Mouse (Mus musculus) testis, adult 2 months (tissue): ENCODE results near the gene Ogdh.

ENCODE experiments used
- CTCF ChIP-seq: fragments of 200-500 bp; IDR thresholded peaks from 2 replicates; pipeline ENCODE4 v1.5.1; 2012; ENCODE audit warnings: low read depth, mild to moderate bottlenecking, inconsistent platforms, low read length, moderate library complexity; ENCODE audit not compliant: control insufficient read depth, insufficient read depth, insufficient replicate concordance
- POLR2A ChIP-seq: fragments of 200-500 bp; IDR thresholded peaks from 2 replicates; pipeline ENCODE4 v1.6.1; 2012; ENCODE audit warnings: low read depth, mild to moderate bottlenecking, inconsistent platforms, low read length, moderate library complexity; ENCODE audit not compliant: control insufficient read depth

DNA sequence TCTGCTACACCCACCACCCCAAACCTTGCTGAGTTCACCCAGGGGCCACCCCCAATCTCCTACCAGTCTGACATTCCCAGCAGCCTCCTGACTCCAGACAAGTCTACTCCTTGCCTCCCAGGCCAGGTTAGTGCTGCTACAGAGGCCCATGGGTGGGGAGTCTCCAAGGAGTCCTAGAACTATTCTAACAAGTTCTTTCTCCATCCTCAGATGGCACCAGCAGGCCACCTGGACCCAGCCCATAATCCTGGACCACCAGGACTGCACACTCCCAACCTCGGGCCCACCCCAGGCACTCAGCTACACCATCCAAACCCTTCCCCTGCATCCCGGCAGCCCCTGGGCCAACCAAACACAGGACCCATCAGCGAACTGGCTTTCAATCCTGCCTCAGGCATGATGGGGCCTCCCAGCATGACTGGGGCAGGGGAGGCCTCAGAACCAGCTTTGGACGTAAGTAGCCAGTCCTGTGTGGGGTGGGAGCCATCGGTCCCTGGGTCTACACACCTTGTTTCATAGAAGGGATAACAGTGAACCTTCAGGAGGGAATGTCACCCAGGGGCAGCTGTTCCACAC, 112.5 kb downstream of the Ogdh start:
- TF ChIP-seq CTCF, result no peak
- no peak for TF ChIP-seq POLR2A
